Mouse (Mus musculus) liver, embryonic 15.5 days (tissue): ENCODE results near the gene Ifnk. TPM values are rescaled to one million over a fixed set of nuclear protein-coding genes. Genes with fewer than 3 reads are reported as not detected.
A peak's percentile ranks its signal among the peaks of the same experiment; 100 is the strongest.

ENCODE experiments used
- ATAC-seq: fragments of 200-750 bp; cut with Nextera tagmentation; 2 replicates; pipeline ENCODE4 v1.8.0; 2017; ENCODE audit warnings: moderate number of reproducible peaks, mild to moderate bottlenecking, moderate library complexity; ENCODE audit not compliant: insufficient read depth
- H3K27ac ChIP-seq: fragments of 300-500 bp; sonication (generic); replicated peaks from 2 replicates; pipeline ENCODE4 v1.5.1; 2015; ENCODE audit warnings: mild to moderate bottlenecking, inconsistent platforms
- H3K27me3 ChIP-seq: fragments of 300-500 bp; sonication (generic); 2 replicates; pipeline ENCODE4 v1.6.1; 2015; ENCODE audit warnings: mild to moderate bottlenecking, inconsistent platforms
- H3K36me3 ChIP-seq: fragments of 300-500 bp; sonication (generic); replicated peaks from 2 replicates; pipeline ENCODE4 v1.6.1; 2015; ENCODE audit warnings: moderate library complexity, mild to moderate bottlenecking, inconsistent platforms
- H3K4me1 ChIP-seq: fragments of 300-500 bp; sonication (generic); replicated peaks from 2 replicates; pipeline ENCODE4 v1.6.1; 2015; ENCODE audit warnings: inconsistent platforms
- H3K4me2 ChIP-seq: fragments of 300-500 bp; sonication (generic); 2 replicates; pipeline ENCODE4 v1.6.1; 2015; ENCODE audit warnings: moderate library complexity, mild to moderate bottlenecking, inconsistent platforms
- H3K4me3 ChIP-seq: fragments of 300-500 bp; sonication (generic); replicated peaks from 2 replicates; pipeline ENCODE4 v1.5.1; 2015; ENCODE audit warnings: mild to moderate bottlenecking, inconsistent platforms
- H3K9ac ChIP-seq: fragments of 300-500 bp; sonication (generic); 2 replicates; pipeline ENCODE4 v1.6.1; 2015; ENCODE audit warnings: moderate library complexity, mild to moderate bottlenecking, inconsistent platforms
- H3K9me3 ChIP-seq: fragments of 300-500 bp; sonication (generic); replicated peaks from 2 replicates; pipeline ENCODE4 v1.6.1; 2016; ENCODE audit warnings: inconsistent platforms
- WGBS: fragments of 180-500 bp; shearing (Covaris S2); methylation state at CpG from one replicate; pipeline ENCODE4 v1.1.7; 2015; ENCODE audit warnings: mixed read lengths; ENCODE audit not compliant: insufficient replicate concordance; 5-methylcytosine and 5-hydroxymethylcytosine counted together
- polyA plus RNA-seq: library from polyadenylated mRNA; unstranded; fragments of >200 nt; fragmentation: Nextera tagmentation; extraction: Ambion mirVana; gene quantifications from 2 replicates; pipeline ENCODE4 v1.2.1, GENCODE M21; 2015

Ifnk gene
- polyA plus RNA-seq, 1 experiment from 2014 or later, result 0.10 TPM

GRCm38 (mm10) chr4:35157815-35158214, 6.0 kb downstream of the Ifnk start:
- H3K36me3 ChIP-seq, result no peaks in the 10 kb centered on the region
- peaks cover 10% of the 10 kb centered on the region; the same call in 1 of the 2 replicates for H3K4me1 ChIP-seq
- ATAC-seq, result no peak
- no peak overlapping the region for H3K9ac ChIP-seq
- H3K9me3 ChIP-seq, result no peaks in the 10 kb centered on the region
- H3K4me2 ChIP-seq, result peak overlapping the region; percentile 84
- H3K27me3 ChIP-seq, result peaks cover 31% of the 10 kb centered on the region
- 30% methylated on average over 11 of the region's 11 CpGs for WGBS
- no peak overlapping the region for H3K27ac ChIP-seq
- H3K4me3 ChIP-seq, result no peak overlapping the region

GRCm38 (mm10) chr4:35165275-35165674, 13.4 kb downstream of the Ifnk start:
- H3K4me1 ChIP-seq, result peaks cover 10% of the 10 kb centered on the region
- ATAC-seq, result no peak
- H3K36me3 ChIP-seq, result no peaks in the 10 kb centered on the region
- WGBS, result 75% methylated on average over 2 of the region's 2 CpGs
- H3K9me3 ChIP-seq, result no peaks in the 10 kb centered on the region
- H3K27me3 ChIP-seq, result no peaks in the 10 kb centered on the region
- no peak overlapping the region for H3K4me2 ChIP-seq
- H3K9ac ChIP-seq, result no peak overlapping the region
- no peak overlapping the region for H3K4me3 ChIP-seq
- H3K27ac ChIP-seq, result no peak overlapping the region

- Histone ChIP-seq H3K4me1 (peaks cover 10% of the 10 kb centered on the region), H3K36me3 (no peaks in the 10 kb centered on the region), H3K4me2 (no peak overlapping the region), H3K27me3 (no peaks in the 10 kb centered on the region), H3K9ac (no peak overlapping the region), H3K4me3 (no peak overlapping the region), H3K27ac (peak overlapping the region; percentile 51; the same call in 1 of the 2 replicates), H3K9me3 (no peaks in the 10 kb centered on the region)
- ATAC-seq, result peak; percentile 63
- 17% methylated on average over 3 of the region's 3 CpGs for WGBS
Measured at GRCm38 (mm10) chr4:35165947-35166346, 14.1 kb downstream of the Ifnk start.

- no peaks in the 10 kb centered on the region for H3K9me3 ChIP-seq
Measured at GRCm38 (mm10) chr4:35167855-35168254, 16.0 kb downstream of the Ifnk start.

GRCm38 (mm10) chr4:35169571-35170125, 17.8 kb downstream of the Ifnk start:
- Histone ChIP-seq H3K36me3 (no peaks in the 10 kb centered on the region), H3K4me1 (peaks cover 10% of the 10 kb centered on the region), H3K4me2 (no peak overlapping the region), H3K9me3 (no peaks in the 10 kb centered on the region), H3K27me3 (no peaks in the 10 kb centered on the region), H3K4me3 (no peak overlapping the region), H3K9ac (no peak overlapping the region), H3K27ac (no peak overlapping the region)
- WGBS, result 72% methylated on average over 13 of the region's 13 CpGs
- ATAC-seq, result no peak

More at GRCm38 (mm10) chr4:35167855-35168254, 16.0 kb downstream of the Ifnk start:
- Histone ChIP-seq H3K9ac (no peak overlapping the region), H3K36me3 (no peaks in the 10 kb centered on the region), H3K4me2 (no peak overlapping the region), H3K4me1 (peaks cover 10% of the 10 kb centered on the region), H3K4me3 (no peak overlapping the region), H3K27ac (no peak overlapping the region), H3K27me3 (no peaks in the 10 kb centered on the region)
- ATAC-seq, result no peak
- WGBS, result 59% methylated on average over 5 of the region's 5 CpGs

GRCm38 (mm10) chr4:35172471-35172870, 20.6 kb downstream of the Ifnk start:
- WGBS, result 65% methylated on average over 2 of the region's 2 CpGs
- ATAC-seq, result no peak
- no peaks in the 10 kb centered on the region for H3K9me3 ChIP-seq
- H3K4me1 ChIP-seq, result no peaks in the 10 kb centered on the region
- no peak overlapping the region for H3K4me2 ChIP-seq
- H3K27me3 ChIP-seq, result no peaks in the 10 kb centered on the region
- H3K27ac ChIP-seq, result no peak overlapping the region
- no peaks in the 10 kb centered on the region for H3K36me3 ChIP-seq
- H3K9ac ChIP-seq, result no peak overlapping the region
- no peak overlapping the region for H3K4me3 ChIP-seq

- no peak for ATAC-seq
- no peaks in the 10 kb centered on the region for H3K27me3 ChIP-seq
- H3K36me3 ChIP-seq, result no peaks in the 10 kb centered on the region
- no peak overlapping the region for H3K4me2 ChIP-seq
- no peak overlapping the region for H3K4me3 ChIP-seq
- H3K4me1 ChIP-seq, result no peaks in the 10 kb centered on the region
- 47% methylated on average over 1 of the region's 1 CpGs for WGBS
- no peaks in the 10 kb centered on the region for H3K9me3 ChIP-seq
- no peak overlapping the region for H3K27ac ChIP-seq
- no peak overlapping the region for H3K9ac ChIP-seq
Measured at GRCm38 (mm10) chr4:35173551-35173950, 21.7 kb downstream of the Ifnk start.

GRCm38 (mm10) chr4:35175566-35175965, 23.7 kb downstream of the Ifnk start:
- Histone ChIP-seq H3K4me1 (no peaks in the 10 kb centered on the region), H3K9ac (no peak overlapping the region), H3K9me3 (no peaks in the 10 kb centered on the region), H3K27me3 (no peaks in the 10 kb centered on the region), H3K4me3 (no peak overlapping the region), H3K36me3 (no peaks in the 10 kb centered on the region), H3K27ac (no peak overlapping the region), H3K4me2 (no peak overlapping the region)
- ATAC-seq, result no peak
- 67% methylated on average over 2 of the region's 2 CpGs for WGBS

GRCm38 (mm10) chr4:35177926-35178645, 26.2 kb downstream of the Ifnk start:
- no peak overlapping the region for H3K4me2 ChIP-seq
- no peaks in the 10 kb centered on the region for H3K27me3 ChIP-seq
- H3K9ac ChIP-seq, result no peak overlapping the region
- no peaks in the 10 kb centered on the region for H3K4me1 ChIP-seq
- H3K36me3 ChIP-seq, result no peaks in the 10 kb centered on the region
- 69% methylated on average over 12 of the region's 12 CpGs for WGBS
- H3K9me3 ChIP-seq, result no peaks in the 10 kb centered on the region
- no peak for ATAC-seq
- no peak overlapping the region for H3K4me3 ChIP-seq
- H3K27ac ChIP-seq, result no peak overlapping the region

- peaks cover 16% of the 10 kb centered on the region for H3K4me1 ChIP-seq
- no peaks in the 10 kb centered on the region for H3K36me3 ChIP-seq
- H3K27me3 ChIP-seq, result no peaks in the 10 kb centered on the region
- 37% methylated on average over 8 of the region's 8 CpGs for WGBS
- no peak overlapping the region for H3K9ac ChIP-seq
- H3K27ac ChIP-seq, result no peak overlapping the region
- no peaks in the 10 kb centered on the region for H3K9me3 ChIP-seq
- H3K4me2 ChIP-seq, result no peak overlapping the region
- ATAC-seq, result 0 out of 2 replicates have a peak, but pooled peaks have one; percentile 22
- no peak overlapping the region for H3K4me3 ChIP-seq
Measured at GRCm38 (mm10) chr4:35187617-35188326, 35.9 kb downstream of the Ifnk start.

GRCm38 (mm10) chr4:35189794-35190193, 37.9 kb downstream of the Ifnk start:
- H3K27me3 ChIP-seq, result no peaks in the 10 kb centered on the region
- ATAC-seq, result no peak
- no peak overlapping the region for H3K4me3 ChIP-seq
- H3K9ac ChIP-seq, result no peak overlapping the region
- H3K4me1 ChIP-seq, result peaks cover 16% of the 10 kb centered on the region
- no peaks in the 10 kb centered on the region for H3K9me3 ChIP-seq
- no peak overlapping the region for H3K27ac ChIP-seq
- no peak overlapping the region for H3K4me2 ChIP-seq
- 76% methylated on average over 5 of the region's 5 CpGs for WGBS
- no peaks in the 10 kb centered on the region for H3K36me3 ChIP-seq
